Mouse (Mus musculus): ENCODE data around the gene Nos1. TPM values are rescaled to one million over a fixed set of nuclear protein-coding genes. Genes with fewer than 3 reads are reported as not detected.

The Nos1 gene
- polyA plus RNA-seq, 1 experiment from 2014 or later = 0.39 TPM

- H3K27ac ChIP-seq = no peak overlapping the region
- H3K4me2 ChIP-seq = no peak overlapping the region
- no peaks in the 10 kb centered on the region for H3K27me3 ChIP-seq
- peaks cover 32% of the 10 kb centered on the region for H3K4me1 ChIP-seq
- WGBS = 75% methylated on average over 10 of the region's 10 CpGs
- no peaks in the 10 kb centered on the region for H3K9me3 ChIP-seq
- ATAC-seq (ENCODE audit: insufficient number of reproducible peaks, insufficient read depth, low FRiP score, low TSS enrichment, low read depth) = no peak
- H3K36me3 ChIP-seq = no peaks in the 10 kb centered on the region
- no peak overlapping the region for H3K4me3 ChIP-seq
- H3K9ac ChIP-seq = no peak overlapping the region
These were observed 118.5 kb downstream of the Nos1 start for GRCm38 (mm10) chr5:117899361-117899760.

- Histone ChIP-seq H3K4me3 (no peak overlapping the region), H3K9me3 (no peaks in the 10 kb centered on the region), H3K27me3 (no peaks in the 10 kb centered on the region), H3K4me2 (no peak overlapping the region), H3K9ac (no peak overlapping the region), H3K4me1 (peaks cover 32% of the 10 kb centered on the region), H3K36me3 (no peaks in the 10 kb centered on the region), H3K27ac (no peak overlapping the region)
- ATAC-seq (ENCODE audit: insufficient number of reproducible peaks, insufficient read depth, low FRiP score, low TSS enrichment, low read depth) = peak; percentile 48; the same call in 1 of the 2 replicates
- 13% methylated on average over 13 of the region's 13 CpGs for whole genome bisulfite sequencing
These were observed 120.3 kb downstream of the Nos1 start for GRCm38 (mm10) chr5:117900921-117901705.

GRCm38 (mm10) chr5:117903534-117903933, 122.7 kb downstream of the Nos1 start:
- no peak overlapping the region for H3K4me2 ChIP-seq
- no peak overlapping the region for H3K4me3 ChIP-seq
- H3K27me3 ChIP-seq = no peaks in the 10 kb centered on the region
- H3K4me1 ChIP-seq = peaks cover 14% of the 10 kb centered on the region
- 0 out of 2 replicates have a peak overlapping the region, but pooled peaks have one; percentile 11 for H3K9ac ChIP-seq
- WGBS = 33% methylated on average over 7 of the region's 7 CpGs
- no peaks in the 10 kb centered on the region for H3K36me3 ChIP-seq
- H3K9me3 ChIP-seq = no peaks in the 10 kb centered on the region
- H3K27ac ChIP-seq = no peak overlapping the region
- no peak for ATAC-seq (ENCODE audit: insufficient number of reproducible peaks, insufficient read depth, low FRiP score, low TSS enrichment, low read depth)

- no peaks in the 10 kb centered on the region for H3K27me3 ChIP-seq
- no peak overlapping the region for H3K4me2 ChIP-seq
- H3K36me3 ChIP-seq = no peaks in the 10 kb centered on the region
- peaks cover 5% of the 10 kb centered on the region; the same call in 1 of the 2 replicates for H3K4me1 ChIP-seq
- 87% methylated on average over 4 of the region's 4 CpGs for WGBS
- ATAC-seq (ENCODE audit: insufficient number of reproducible peaks, insufficient read depth, low FRiP score, low TSS enrichment, low read depth) = no peak
- no peak overlapping the region for H3K9ac ChIP-seq
- no peak overlapping the region for H3K27ac ChIP-seq
- no peak overlapping the region for H3K4me3 ChIP-seq
- no peaks in the 10 kb centered on the region for H3K9me3 ChIP-seq
These were observed 124.9 kb downstream of the Nos1 start for GRCm38 (mm10) chr5:117905728-117906127.

GRCm38 (mm10) chr5:117909524-117909923, 128.7 kb downstream of the Nos1 start:
- 75% methylated on average over 4 of the region's 4 CpGs for WGBS

GRCm38 (mm10) chr5:117916349-117916748, 135.5 kb downstream of the Nos1 start:
- Histone ChIP-seq H3K36me3 (no peaks in the 10 kb centered on the region), H3K27ac (no peak overlapping the region), H3K9ac (no peak overlapping the region), H3K4me3 (no peak overlapping the region), H3K27me3 (no peaks in the 10 kb centered on the region), H3K4me2 (no peak overlapping the region), H3K9me3 (no peaks in the 10 kb centered on the region), H3K4me1 (no peaks in the 10 kb centered on the region)
- no peak for ATAC-seq (ENCODE audit: insufficient number of reproducible peaks, insufficient read depth, low FRiP score, low TSS enrichment, low read depth)
- 77% methylated on average over 5 of the region's 5 CpGs for WGBS

More at GRCm38 (mm10) chr5:117909524-117909923, 128.7 kb downstream of the Nos1 start:
- Histone ChIP-seq H3K4me1 (no peaks in the 10 kb centered on the region), H3K27me3 (no peaks in the 10 kb centered on the region), H3K4me3 (no peak overlapping the region), H3K36me3 (no peaks in the 10 kb centered on the region), H3K9me3 (no peaks in the 10 kb centered on the region), H3K4me2 (no peak overlapping the region), H3K27ac (no peak overlapping the region), H3K9ac (no peak overlapping the region)
- no peak for ATAC-seq (ENCODE audit: insufficient number of reproducible peaks, insufficient read depth, low FRiP score, low TSS enrichment, low read depth)

GRCm38 (mm10) chr5:117916906-117917305, 136.1 kb downstream of the Nos1 start:
- H3K27ac ChIP-seq = no peak overlapping the region
- H3K36me3 ChIP-seq = no peaks in the 10 kb centered on the region
- no peaks in the 10 kb centered on the region for H3K9me3 ChIP-seq
- no peak overlapping the region for H3K4me2 ChIP-seq
- H3K9ac ChIP-seq = no peak overlapping the region
- H3K27me3 ChIP-seq = no peaks in the 10 kb centered on the region
- no peaks in the 10 kb centered on the region for H3K4me1 ChIP-seq
- no peak overlapping the region for H3K4me3 ChIP-seq
- ATAC-seq (ENCODE audit: insufficient number of reproducible peaks, insufficient read depth, low FRiP score, low TSS enrichment, low read depth) = no peak
- 64% methylated on average over 3 of the region's 3 CpGs for WGBS

- no peak overlapping the region for H3K27ac ChIP-seq
- ATAC-seq (ENCODE audit: insufficient number of reproducible peaks, insufficient read depth, low FRiP score, low TSS enrichment, low read depth) = no peak
- no peak overlapping the region for H3K4me2 ChIP-seq
- H3K36me3 ChIP-seq = no peaks in the 10 kb centered on the region
- H3K9me3 ChIP-seq = no peaks in the 10 kb centered on the region
- no peak overlapping the region for H3K4me3 ChIP-seq
- H3K4me1 ChIP-seq = no peaks in the 10 kb centered on the region
- H3K9ac ChIP-seq = no peak overlapping the region
- no peaks in the 10 kb centered on the region for H3K27me3 ChIP-seq
- 84% methylated on average over 12 of the region's 12 CpGs for WGBS
These were observed 141.1 kb downstream of the Nos1 start for GRCm38 (mm10) chr5:117921786-117922528.

GRCm38 (mm10) chr5:117923688-117924087, 142.9 kb downstream of the Nos1 start:
- H3K27ac ChIP-seq = no peak overlapping the region
- no peaks in the 10 kb centered on the region for H3K27me3 ChIP-seq
- 34% methylated on average over 6 of the region's 6 CpGs for WGBS
- H3K36me3 ChIP-seq = no peaks in the 10 kb centered on the region
- no peak overlapping the region for H3K9ac ChIP-seq
- H3K9me3 ChIP-seq = no peaks in the 10 kb centered on the region
- H3K4me2 ChIP-seq = no peak overlapping the region
- no peak overlapping the region for H3K4me3 ChIP-seq
- ATAC-seq (ENCODE audit: insufficient number of reproducible peaks, insufficient read depth, low FRiP score, low TSS enrichment, low read depth) = no peak
- H3K4me1 ChIP-seq = no peaks in the 10 kb centered on the region

GRCm38 (mm10) chr5:117928553-117928952, 147.7 kb downstream of the Nos1 start:
- ATAC-seq (ENCODE audit: insufficient number of reproducible peaks, insufficient read depth, low FRiP score, low TSS enrichment, low read depth) = no peak
- 99% methylated on average over 2 of the region's 2 CpGs for WGBS

GRCm38 (mm10) chr5:117932222-117932621, 151.4 kb downstream of the Nos1 start:
- Histone ChIP-seq H3K27me3 (peaks cover 8% of the 10 kb centered on the region), H3K4me2 (no peak overlapping the region), H3K36me3 (no peaks in the 10 kb centered on the region), H3K27ac (no peak overlapping the region), H3K9ac (no peak overlapping the region), H3K9me3 (no peaks in the 10 kb centered on the region), H3K4me3 (no peak overlapping the region), H3K4me1 (no peaks in the 10 kb centered on the region)
- WGBS = 77% methylated on average over 2 of the region's 2 CpGs
- ATAC-seq (ENCODE audit: insufficient number of reproducible peaks, insufficient read depth, low FRiP score, low TSS enrichment, low read depth) = no peak

More at GRCm38 (mm10) chr5:117928553-117928952, 147.7 kb downstream of the Nos1 start:
- no peak overlapping the region for H3K9ac ChIP-seq
- H3K27ac ChIP-seq = no peak overlapping the region
- H3K27me3 ChIP-seq = no peaks in the 10 kb centered on the region; the same call in 1 of the 2 replicates
- no peaks in the 10 kb centered on the region for H3K36me3 ChIP-seq
- no peak overlapping the region for H3K4me3 ChIP-seq
- H3K4me2 ChIP-seq = no peak overlapping the region
- H3K9me3 ChIP-seq = no peaks in the 10 kb centered on the region
- H3K4me1 ChIP-seq = no peaks in the 10 kb centered on the region

- Histone ChIP-seq H3K4me1 (no peaks in the 10 kb centered on the region), H3K4me2 (peak overlapping the region; percentile 11; the same call in 1 of the 2 replicates), H3K4me3 (no peak overlapping the region), H3K27me3 (peaks cover 8% of the 10 kb centered on the region), H3K27ac (no peak overlapping the region), H3K9me3 (no peaks in the 10 kb centered on the region), H3K9ac (no peak overlapping the region), H3K36me3 (no peaks in the 10 kb centered on the region)
- 0% methylated on average over 9 of the region's 9 CpGs for WGBS
- no peak for ATAC-seq (ENCODE audit: insufficient number of reproducible peaks, insufficient read depth, low FRiP score, low TSS enrichment, low read depth)
These were observed 152.0 kb downstream of the Nos1 start for GRCm38 (mm10) chr5:117932862-117933261.

Data from embryonic facial prominence, embryonic 13.5 days (tissue).